Mouse (Mus musculus) left cerebral cortex, adult 8-10 months (tissue): ENCODE data around the gene Lyrm7. TPM values are rescaled to one million over a fixed set of nuclear protein-coding genes. Genes with fewer than 3 reads are reported as not detected.
A peak's percentile ranks its signal among the peaks of the same experiment; 100 is the strongest.

Experiments used
- DNase-seq, 2 experiments: peaks; one replicate each; pipeline ENCODE4 v3.0.0; 2022; ENCODE audit warnings: low spot score in 2 of 2
- total RNA-seq, 4 experiments: library from RNA; stranded (reverse); gene quantifications; 2 replicates each; pipeline ENCODE4 v1.2.4; 2022

Lyrm7 gene
- total RNA-seq, 4 experiments from 2014 or later = 23.4 to 37.9 (median 27.9) TPM

- DNase-seq = no peak
Observed at GRCm38 (mm10) chr11:54801791-54802558, 58.7 kb downstream of the Lyrm7 start.

GRCm38 (mm10) chr11:54796551-54796950 lies 64.2 kb downstream of the Lyrm7 start:
- no peak for DNase-seq

DNA sequence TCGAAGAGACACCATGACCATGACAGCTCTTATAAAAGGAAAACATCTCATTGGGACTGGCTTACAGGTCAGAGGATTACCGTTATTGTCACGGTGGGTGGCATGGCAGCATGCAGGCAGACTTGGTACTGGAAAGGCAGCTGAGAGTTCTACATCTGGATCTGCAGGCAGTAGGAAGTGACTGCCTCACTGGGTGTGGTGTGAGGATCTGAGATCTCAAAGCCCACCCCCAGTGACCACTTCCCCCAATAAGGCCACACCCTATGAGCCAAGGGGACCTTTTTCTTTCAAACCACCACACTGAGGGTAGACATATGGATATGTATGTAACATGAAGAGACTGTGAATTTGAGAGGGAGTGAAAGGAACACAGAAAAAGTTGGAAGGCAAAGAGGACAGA lies 66.0 kb downstream of the Lyrm7 start:
- no peak for DNase-seq

DNA sequence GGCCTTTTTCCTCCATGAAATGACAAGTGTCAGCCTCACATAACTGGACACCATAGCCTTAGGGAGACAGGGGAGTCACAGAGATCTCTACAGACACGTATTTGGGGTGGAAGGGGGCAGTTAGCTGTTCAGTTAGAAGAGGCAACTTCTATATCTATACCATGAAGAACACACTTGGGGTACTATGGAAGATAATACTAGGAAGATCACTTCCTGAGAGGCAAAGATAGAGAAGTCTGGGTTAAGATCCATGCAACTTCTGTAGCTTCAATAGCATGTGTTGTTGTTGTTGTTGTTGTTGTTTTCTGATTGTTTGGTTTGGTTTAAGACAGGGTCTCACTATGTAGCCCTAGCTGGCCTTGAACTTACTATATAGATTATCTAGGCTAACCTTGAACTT lies 67.5 kb downstream of the Lyrm7 start:
- DNase-seq = no peak

GRCm38 (mm10) chr11:54791458-54791857 lies 69.3 kb downstream of the Lyrm7 start:
- DNase-seq = no peak

DNA sequence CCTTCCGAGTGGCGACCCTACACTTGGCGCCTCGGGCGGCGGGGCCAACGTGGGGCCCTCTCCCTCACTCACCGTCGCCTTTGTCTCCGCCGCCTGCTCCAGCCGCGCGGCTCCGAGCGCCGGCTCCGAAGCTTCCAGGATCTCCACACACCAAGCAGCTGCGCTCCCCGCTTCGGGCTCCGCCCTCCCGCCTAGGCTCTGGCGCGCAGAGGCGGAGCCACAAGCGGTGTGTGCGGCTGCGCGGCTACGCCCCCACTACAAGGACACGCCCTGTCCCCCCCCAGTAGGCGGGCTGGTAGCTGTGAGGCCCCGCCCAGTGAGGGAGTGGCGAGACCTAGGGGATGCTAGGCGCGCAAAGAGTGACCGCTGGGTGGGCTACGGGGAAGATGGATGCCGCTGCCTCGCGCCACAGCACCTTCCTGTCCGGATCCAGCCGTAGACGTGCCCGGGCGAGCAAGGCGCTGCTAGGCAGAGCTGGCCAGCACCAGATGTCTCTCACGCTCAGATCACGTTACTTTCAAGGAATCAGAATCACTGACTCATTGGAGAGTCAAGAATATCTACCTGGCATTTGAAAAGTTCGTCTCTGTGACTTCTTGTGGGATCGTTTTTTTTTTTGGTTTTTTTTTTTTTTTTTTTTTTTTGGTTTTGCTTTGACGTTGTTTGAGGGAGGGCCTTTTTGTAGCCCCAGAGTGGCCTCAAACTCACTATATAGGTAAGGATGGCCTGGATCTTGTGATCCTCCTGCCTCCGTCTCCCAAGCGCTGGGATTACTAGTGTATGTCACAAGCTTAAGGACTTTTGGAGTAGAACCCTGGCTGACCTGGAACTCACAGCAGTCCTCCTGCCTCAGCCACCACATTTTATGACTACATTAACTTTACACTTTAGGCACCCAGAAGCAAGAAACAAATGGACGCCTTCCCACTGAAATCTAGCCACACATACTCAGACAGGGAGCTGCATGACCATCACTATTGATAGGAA lies 72.9 kb downstream of the Lyrm7 start, which contains the start of gene Cdc42se2:
Gene Cdc42se2 (minus strand): TSS at position 188 of the 987 bp plus-strand sequence.
- DNase-seq = peak; percentile 83 to 97

DNA sequence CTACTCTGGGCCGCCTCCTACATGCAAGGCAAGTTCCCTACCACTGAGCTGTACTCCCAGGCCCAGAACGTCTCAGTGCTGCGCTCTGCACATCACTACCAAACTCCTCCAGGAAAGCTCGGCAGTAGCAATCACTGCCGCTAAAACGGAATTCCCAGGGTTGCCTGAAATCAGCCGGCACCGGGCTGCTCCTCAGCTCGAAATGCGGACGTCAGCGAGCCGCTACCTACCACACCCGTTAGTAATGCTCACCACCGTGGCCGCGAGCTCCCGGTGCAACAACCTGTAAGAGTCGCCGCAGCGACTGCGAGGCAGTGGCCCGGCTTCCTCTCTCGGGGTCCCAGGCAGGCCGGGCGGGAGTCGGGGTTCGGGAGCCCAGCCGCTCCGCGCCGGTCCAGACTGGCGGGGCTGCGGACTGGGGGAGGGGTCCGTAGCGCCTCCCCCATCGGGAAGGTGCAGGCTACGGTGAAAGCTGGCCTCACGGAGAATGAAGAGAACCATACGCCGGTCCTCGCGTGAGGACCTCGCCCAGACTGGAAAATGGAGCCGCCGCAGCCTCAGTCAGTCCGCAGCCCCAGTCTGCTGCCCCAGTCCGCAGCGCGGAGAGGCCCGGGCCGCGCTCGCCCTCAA lies 73.7 kb downstream of the Lyrm7 start:
- peak; percentile 43 to 56 for DNase-seq

DNA sequence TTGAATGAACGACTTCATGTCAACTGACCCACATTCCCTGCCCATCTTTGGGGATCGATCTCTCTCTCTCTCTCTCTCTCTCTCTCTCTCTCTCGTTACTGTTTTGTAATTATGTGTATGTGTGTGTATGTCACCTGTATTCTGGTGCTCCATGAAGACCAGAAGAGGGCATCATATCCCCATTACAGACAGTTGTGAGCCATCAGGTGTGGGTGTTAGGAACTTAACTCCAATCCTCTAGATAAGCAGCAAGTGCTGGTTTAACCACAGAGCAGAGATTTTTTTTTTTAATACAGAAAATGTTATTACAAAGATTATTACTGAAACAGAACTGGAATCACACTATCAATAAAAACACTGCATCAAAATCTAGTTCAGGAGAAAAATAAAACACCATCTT lies 75.2 kb downstream of the Lyrm7 start:
- no peak for DNase-seq

DNA sequence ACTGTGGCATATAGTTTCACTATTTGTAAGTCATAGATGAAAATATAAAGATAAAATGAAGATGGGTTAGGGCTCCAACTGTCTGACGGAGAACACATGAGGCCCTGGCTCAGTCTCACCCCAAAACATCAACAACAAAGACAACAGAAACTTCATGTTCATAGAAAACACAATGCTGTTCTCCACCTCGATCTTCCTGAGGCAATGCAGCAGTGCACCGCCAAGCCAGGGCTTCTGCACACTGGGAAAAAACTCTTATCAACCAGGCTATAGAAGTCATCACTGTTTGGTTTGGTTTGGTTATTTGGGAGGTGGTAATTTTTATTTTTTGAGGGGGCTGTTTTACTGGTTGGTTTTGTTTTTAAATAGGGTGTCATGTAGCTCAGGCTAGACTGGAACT lies 76.3 kb downstream of the Lyrm7 start:
- no peak for DNase-seq

GRCm38 (mm10) chr11:54782253-54782652 lies 78.5 kb downstream of the Lyrm7 start:
- DNase-seq = no peak

GRCm38 (mm10) chr11:54779946-54780345 lies 80.8 kb downstream of the Lyrm7 start:
- no peak for DNase-seq

DNA sequence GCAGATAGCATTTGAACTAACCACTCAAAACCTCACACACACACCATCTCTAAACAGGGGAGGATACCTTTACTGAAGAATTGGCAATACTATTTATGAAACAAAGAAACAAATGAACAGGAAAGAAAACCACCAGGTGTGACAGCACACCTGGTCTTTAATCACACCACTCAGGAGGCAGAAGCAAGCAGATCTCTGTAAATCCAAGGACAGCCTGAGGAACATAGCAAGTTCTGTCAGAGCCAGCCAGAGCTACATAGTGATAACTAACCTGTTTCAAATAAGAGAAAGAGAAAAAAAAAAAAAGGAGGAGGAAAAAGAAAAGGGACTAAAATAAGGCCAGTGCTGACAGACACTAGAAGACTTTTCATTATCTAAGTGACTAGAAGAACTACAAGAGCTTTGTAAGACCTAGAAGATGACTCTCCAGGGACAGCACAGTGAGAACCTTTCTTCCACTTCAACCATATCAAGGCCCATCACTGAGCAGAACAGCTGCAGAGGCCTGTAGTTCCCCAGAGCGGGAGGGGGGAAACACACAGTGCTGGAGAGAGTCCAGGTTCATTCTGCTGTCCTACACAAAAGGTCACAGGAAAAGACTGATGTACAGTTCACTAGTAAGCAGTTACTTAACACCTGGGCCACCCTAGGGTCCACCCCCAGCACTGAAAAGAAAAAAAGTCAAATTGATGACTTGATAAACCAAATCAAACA lies 82.4 kb downstream of the Lyrm7 start:
- DNase-seq = no peak

GRCm38 (mm10) chr11:54777387-54778130 lies 83.2 kb downstream of the Lyrm7 start:
- no peak for DNase-seq

Other genes with a start within 250 kb of the Lyrm7 start
- gene Cdc42se2, start 73.2 kb downstream of the Lyrm7 start, total RNA-seq = 100 to 1,000 TPM; 112 to 138 (median 115) TPM
- 100 to 1,000 TPM; 204 to 277 (median 234) TPM for gene Hint1, start 5.5 kb upstream of the Lyrm7 start, total RNA-seq
- 10 to 100 TPM in 2 of 4 experiments, 1 to 10 TPM in 2; 7.5 to 12.5 (median 10.4) TPM for gene Gpx3, start 41.5 kb upstream of the Lyrm7 start, total RNA-seq
- 10 to 100 TPM; 33.0 to 36.3 (median 34.9) TPM for gene Tnip1, start 102.0 kb upstream of the Lyrm7 start, total RNA-seq
- 10 to 100 TPM; 81.9 to 92.8 (median 85.4) TPM for gene Anxa6, start 172.5 kb upstream of the Lyrm7 start, total RNA-seq
- under 1 TPM; 0.44 to 0.50 (median 0.47) TPM for gene Ccdc69, start 217.2 kb upstream of the Lyrm7 start, total RNA-seq
- gene Gm2a, start 237.2 kb upstream of the Lyrm7 start, total RNA-seq = 10 to 100 TPM; 30.5 to 41.8 (median 34.5) TPM